In the genomic region with DNA sequence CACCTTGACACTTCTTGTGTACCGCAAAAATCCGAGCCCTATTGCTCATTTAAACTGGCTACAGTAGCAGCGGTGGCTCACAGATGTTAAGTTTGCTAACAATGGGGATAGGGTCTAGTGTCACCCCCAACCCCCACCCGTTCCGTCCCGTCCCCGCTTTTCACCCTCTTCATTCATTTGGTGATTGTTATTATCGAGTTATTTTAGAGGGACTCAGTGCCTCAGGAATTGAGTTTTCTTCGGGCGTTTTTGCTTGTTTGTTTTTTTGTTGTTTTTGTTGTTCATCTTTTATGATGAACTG, we compare ENCODE assay signal across 8 mouse cellular contexts. TPM values are rescaled to one million over a fixed set of nuclear protein-coding genes. Genes with fewer than 3 reads are reported as not detected.
DNase-seq lines count a peak whose midpoint lies in the region; ATAC-seq and TF ChIP-seq lines count a peak whose summit lies in the region.

No protein-coding gene starts in this region.

- H3K36me3 ChIP-seq in liver, adult 2 months (ENCODE audit: control insufficient read depth, insufficient read depth, low read length): peaks cover 5% of the 10 kb centered on the region
- H3K36me3 ChIP-seq in embryonic facial prominence, embryonic 12.5 days: peaks cover 13% of the 10 kb centered on the region
- H3K36me3 ChIP-seq in hindbrain, embryonic 16.5 days (ENCODE audit: control insufficient read depth, insufficient read depth, low read length): peaks cover 3% of the 10 kb centered on the region; the same call in 1 of the 2 replicates
- H3K36me3 ChIP-seq in myocyte (ENCODE audit: control insufficient read depth, insufficient read depth): peaks cover 13% of the 10 kb centered on the region

- H3K27ac ChIP-seq in liver, adult 2 months (replicated peaks; ENCODE audit: insufficient read depth, low read depth, low read length): no peak overlapping the region
- peak overlapping the region; percentile 88 for H3K27ac ChIP-seq in embryonic facial prominence, embryonic 12.5 days
- peak overlapping the region; percentile 91 for H3K27ac ChIP-seq in hindbrain, embryonic 16.5 days (ENCODE audit: low read depth, low read length)

- TF ChIP-seq CTCF in liver, adult 2 months (IDR thresholded peaks at IDR 0.05; ENCODE audit: low read depth, low read length): no peak

- H3K9ac ChIP-seq in liver, adult 2 months (ENCODE audit: low read depth, low read length): peak overlapping the region; percentile 87
- H3K9ac ChIP-seq in embryonic facial prominence, embryonic 12.5 days: peak overlapping the region; percentile 74
- peak overlapping the region; percentile 87 for H3K9ac ChIP-seq in hindbrain, embryonic 16.5 days (ENCODE audit: low read depth, low read length)

- H3K4me1 ChIP-seq in liver, adult 2 months (ENCODE audit: control insufficient read depth, insufficient read depth, low read length): no peaks in the 10 kb centered on the region; the same call in 1 of the 2 replicates
- peaks cover 9% of the 10 kb centered on the region for H3K4me1 ChIP-seq in embryonic facial prominence, embryonic 12.5 days
- peaks cover 5% of the 10 kb centered on the region for H3K4me1 ChIP-seq in hindbrain, embryonic 16.5 days (ENCODE audit: control insufficient read depth, insufficient read depth, low read depth, low read length)

- H3ac ChIP-seq in myocyte (ENCODE audit: control insufficient read depth, insufficient read length): peak overlapping the region; percentile 72

- H3K79me2 ChIP-seq in liver, adult 2 months (ENCODE audit: control insufficient read depth, insufficient read depth, low read length): no peaks in the 10 kb centered on the region
- peaks cover 49% of the 10 kb centered on the region for H3K79me2 ChIP-seq in myocyte (ENCODE audit: control insufficient read depth, insufficient read depth)

- peak overlapping the region; percentile 54 for H3K4me2 ChIP-seq in embryonic facial prominence, embryonic 12.5 days (replicated peaks)
- peak overlapping the region; percentile 75 for H3K4me2 ChIP-seq in hindbrain, embryonic 16.5 days (ENCODE audit: low read length)
- H3K4me2 ChIP-seq in myocyte (ENCODE audit: low read depth): peak overlapping the region; percentile 64

- no peaks in the 10 kb centered on the region for H3K9me3 ChIP-seq in embryonic facial prominence, embryonic 12.5 days
- H3K9me3 ChIP-seq in hindbrain, embryonic 16.5 days (ENCODE audit: control insufficient read depth, low read length): no peaks in the 10 kb centered on the region

- peak overlapping the region; percentile 88 for H3K4me3 ChIP-seq in liver, adult 2 months (ENCODE audit: insufficient read depth, low read depth, low read length)
- H3K4me3 ChIP-seq in embryonic facial prominence, embryonic 12.5 days: peak overlapping the region; percentile 74
- H3K4me3 ChIP-seq in hindbrain, embryonic 16.5 days (ENCODE audit: low read length): peak overlapping the region; percentile 81
- H3K4me3 ChIP-seq in myocyte: peak overlapping the region; percentile 70

- TF ChIP-seq POLR2A in liver, adult 2 months (IDR thresholded peaks at IDR 0.05; ENCODE audit: extremely low read depth, insufficient read depth, low read length): no peak
- TF ChIP-seq POLR2A in myocyte (IDR thresholded peaks at IDR 0.05; ENCODE audit: insufficient read length, low read depth): no peak

- H3K27me3 ChIP-seq in liver, adult 2 months (ENCODE audit: control insufficient read depth, insufficient read depth, low read length): no peaks in the 10 kb centered on the region
- H3K27me3 ChIP-seq in embryonic facial prominence, embryonic 12.5 days: no peaks in the 10 kb centered on the region
- H3K27me3 ChIP-seq in hindbrain, embryonic 16.5 days (replicated peaks; ENCODE audit: control insufficient read depth, insufficient read depth, low read length): no peaks in the 10 kb centered on the region
- no peaks in the 10 kb centered on the region for H3K27me3 ChIP-seq in myocyte (ENCODE audit: control insufficient read depth, insufficient read depth, insufficient read length)

- WGBS in liver, adult 2 months: 1% methylated on average over 10 of the region's 10 CpGs
- 1% methylated on average over 10 of the region's 10 CpGs for WGBS in embryonic facial prominence, embryonic 12.5 days
- WGBS in hindbrain, embryonic 16.5 days: under 1% methylated on average over 10 of the region's 10 CpGs

- no peak for DNase-seq in liver, adult 2 months (ENCODE audit: extremely low read depth, low read depth, low spot score)
- no peak for DNase-seq in liver
- no peak for DNase-seq in left cerebral cortex, adult 8-10 months (ENCODE audit: low spot score in 2 of 2)
- no peak for DNase-seq in MN1 (ENCODE audit: low spot score)

- peak; percentile 25; the same call in 1 of the 2 replicates for ATAC-seq in embryonic facial prominence, embryonic 12.5 days (ENCODE audit: insufficient number of reproducible peaks, insufficient read depth, low FRiP score, low TSS enrichment)
- ATAC-seq in hindbrain, embryonic 16.5 days: peak; percentile 18; the same call in 1 of the 2 replicates
- no peak for ATAC-seq in frontal cortex, adult (ENCODE audit: low TSS enrichment)

TF ChIP-seq in myocyte, 11 proteins besides CTCF, POLR2A, EP300 and RAD21:
- TF ChIP-seq MYOG (IDR thresholded peaks at IDR 0.05; ENCODE audit: control insufficient read depth in 1 of 3, insufficient read depth in 1 of 3, insufficient read length in 2 of 3, low read depth in 2 of 3): no peak
- no peak for TF ChIP-seq CEBPB (IDR thresholded peaks at IDR 0.05; ENCODE audit: insufficient read depth, poor library complexity, severe bottlenecking)
- TF ChIP-seq POLR2AphosphoS2 (IDR thresholded peaks at IDR 0.05; ENCODE audit: insufficient read length, low read depth): no peak
- no peak for TF ChIP-seq E2F4 (IDR thresholded peaks at IDR 0.05; ENCODE audit: insufficient read depth)

RNA-seq across cellular contexts. Expression of a gene that starts 0.8 kb away (rescaled TPM):
- total RNA-seq in liver, adult 2 months (2014; rRNA removed): 4.0 and 4.3 TPM in 2 replicates
- polyA plus RNA-seq in liver, adult 2 months (2012; rRNA removed): 0.34 and 0.40 TPM in 2 replicates
- 39.1 and 42.8 TPM in 2 replicates for polyA plus RNA-seq in embryonic facial prominence, embryonic 12.5 days (2016; fragmentation: Nextera tagmentation; extraction: Ambion mirVana)
- polyA plus RNA-seq in hindbrain, embryonic 16.5 days (2015; fragmentation: Nextera tagmentation; extraction: Ambion mirVana): 12.6 and 13.2 TPM in 2 replicates
- 1.5 TPM for polyA plus RNA-seq in myocyte (2012; fragmentation: generic; extraction: Trizol)
- total RNA-seq in left cerebral cortex, adult 8-10 months (2022): 1 to 10 TPM; 6.8 to 8.4 (median 8.0) TPM

RNA-seq across cellular contexts. Expression of a gene that starts 28.7 kb away (rescaled TPM):
- total RNA-seq in liver, adult 2 months (2014; rRNA removed): 61.2 and 75.8 TPM in 2 replicates
- polyA plus RNA-seq in liver, adult 2 months (2012; rRNA removed): 7.1 and 7.3 TPM in 2 replicates
- polyA plus RNA-seq in embryonic facial prominence, embryonic 12.5 days (2016; fragmentation: Nextera tagmentation; extraction: Ambion mirVana): 84.5 and 85.7 TPM in 2 replicates
- polyA plus RNA-seq in hindbrain, embryonic 16.5 days (2015; fragmentation: Nextera tagmentation; extraction: Ambion mirVana): 70.1 and 72.4 TPM in 2 replicates
- 14.3 TPM for polyA plus RNA-seq in myocyte (2012; fragmentation: generic; extraction: Trizol)
- total RNA-seq in left cerebral cortex, adult 8-10 months (2022): 10 to 100 TPM; 37.9 to 43.9 (median 42.1) TPM
